8 mouse cellular contexts compared by ENCODE assay signal in the genomic region with DNA sequence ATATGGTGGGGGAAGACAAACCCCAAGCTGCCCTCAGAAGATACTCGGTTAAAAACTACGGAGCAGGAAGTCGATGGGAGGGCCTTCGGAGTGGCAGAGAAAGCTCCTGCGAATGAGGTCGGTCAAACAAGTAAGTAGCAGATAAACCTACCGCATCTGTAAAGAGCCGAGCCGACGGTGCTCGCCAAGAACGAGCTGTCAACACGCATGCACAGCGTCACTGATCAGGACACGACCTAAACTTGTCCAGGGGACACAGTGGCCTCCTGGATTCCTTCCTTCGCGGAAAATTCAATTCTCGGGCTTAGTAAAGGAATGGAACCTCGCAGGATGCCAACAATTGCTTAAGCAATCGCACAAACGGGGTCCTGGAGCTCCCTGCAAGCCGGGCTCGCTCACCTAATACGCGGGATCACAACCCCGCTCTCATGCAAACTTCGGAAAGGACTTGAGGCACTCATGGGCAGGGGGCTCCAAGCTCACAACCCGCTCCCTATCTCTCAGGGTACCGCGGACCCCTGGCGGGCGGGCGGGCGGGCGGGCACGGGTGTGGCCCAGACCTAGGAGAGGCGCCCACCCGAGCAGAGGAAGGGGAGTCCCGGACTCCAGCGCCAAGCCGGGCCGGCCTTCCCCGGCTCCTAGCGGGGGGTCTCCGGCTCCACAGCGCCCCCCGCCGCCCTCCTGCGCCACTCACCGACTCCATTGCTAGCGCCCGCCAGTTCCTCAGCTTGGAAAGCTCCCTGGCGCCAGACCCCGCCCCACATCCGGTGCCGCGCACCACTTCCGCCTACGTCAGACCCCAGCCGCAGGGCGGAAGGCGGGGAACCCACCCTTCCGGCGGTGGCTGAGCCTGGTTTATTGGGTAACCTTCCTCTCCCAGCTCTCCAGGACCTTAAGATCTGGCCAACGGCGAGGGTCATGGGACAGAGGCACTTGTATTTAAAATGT. TPM values are rescaled to one million over a fixed set of nuclear protein-coding genes. Genes with fewer than 3 reads are reported as not detected.
DNase-seq lines count a peak whose midpoint lies in the region; ATAC-seq and TF ChIP-seq lines count a peak whose summit lies in the region.

A gene (minus strand): TSS at position 786 of the 948 bp plus-strand sequence.

- DNase-seq in CD4-positive helper T cell, adult 2 months (ENCODE audit: low read depth, low spot score): peak; percentile 97
- peak; percentile 84 for DNase-seq in brain, embryonic 18.5 days (ENCODE audit: low read depth, low spot score)
- peak; percentile 99 for DNase-seq in kidney, postnatal 0 days (ENCODE audit: low spot score)
- DNase-seq in liver, embryonic 11.5 days (ENCODE audit: low spot score): peak; percentile 98
- peak; percentile 97 for DNase-seq in naive thymus-derived CD4-positive, alpha-beta T cell, adult 2 months (ENCODE audit: low read depth)

- peak within 1 kb of the TSS; percentile 92 for H3K9ac ChIP-seq in heart, embryonic 12.5 days
- peak within 1 kb of the TSS; percentile 83 for H3K9ac ChIP-seq in kidney, postnatal 0 days (ENCODE audit: low read depth, low read length)
- peak within 1 kb of the TSS; percentile 87 for H3K9ac ChIP-seq in liver, embryonic 11.5 days (ENCODE audit: low read depth, low read length)
- peak within 1 kb of the TSS; percentile 76 for H3K9ac ChIP-seq in stomach, embryonic 14.5 days (replicated peaks; ENCODE audit: low read depth, low read length)

- peak; percentile 66 for TF ChIP-seq CTCF in kidney, postnatal 0 days (IDR thresholded peaks at IDR 0.05; ENCODE audit: low read depth)

- H3K27ac ChIP-seq in heart, embryonic 12.5 days (ENCODE audit: poor library complexity, severe bottlenecking): peak within 1 kb of the TSS; percentile 97
- H3K27ac ChIP-seq in kidney, postnatal 0 days: peak within 1 kb of the TSS; percentile 92
- peak within 1 kb of the TSS; percentile 96 for H3K27ac ChIP-seq in liver, embryonic 11.5 days (ENCODE audit: low read depth, low read length)
- peak within 1 kb of the TSS; percentile 92 for H3K27ac ChIP-seq in stomach, embryonic 14.5 days (ENCODE audit: low read length)

- WGBS in heart, embryonic 12.5 days: under 1% methylated on average over 65 of the region's 66 CpGs
- WGBS in kidney, postnatal 0 days: under 1% methylated on average over 65 of the region's 66 CpGs
- under 1% methylated on average over 57 of the region's 66 CpGs for WGBS in liver, embryonic 11.5 days
- WGBS in stomach, embryonic 14.5 days: under 1% methylated on average over 65 of the region's 66 CpGs

- ATAC-seq in erythroid progenitor cell, adult 5-6 weeks (replicated peaks; ENCODE audit: low FRiP score, poor library complexity, severe bottlenecking): peak; percentile 93
- ATAC-seq in heart, embryonic 12.5 days (ENCODE audit: insufficient number of reproducible peaks, low FRiP score): peak; percentile 93
- peak; percentile 92 for ATAC-seq in kidney, postnatal 0 days (replicated peaks; ENCODE audit: low FRiP score, low read depth)
- peak; percentile 85 for ATAC-seq in liver, embryonic 11.5 days (replicated peaks; ENCODE audit: low FRiP score)
- peak; percentile 96 for ATAC-seq in stomach, embryonic 14.5 days (ENCODE audit: insufficient number of reproducible peaks, insufficient read depth, low FRiP score, low read depth)

- H3K36me3 ChIP-seq in heart, embryonic 12.5 days: peaks cover 37% of the 10 kb centered on the region
- H3K36me3 ChIP-seq in kidney, postnatal 0 days (ENCODE audit: insufficient read depth, low read length): peaks cover 28% of the 10 kb centered on the region
- H3K36me3 ChIP-seq in liver, embryonic 11.5 days (ENCODE audit: control insufficient read depth, insufficient read depth, low read length): peaks cover 22% of the 10 kb centered on the region
- peaks cover 31% of the 10 kb centered on the region for H3K36me3 ChIP-seq in stomach, embryonic 14.5 days (ENCODE audit: control insufficient read depth, insufficient read depth, low read length)

- no peaks in the 10 kb centered on the region for H3K27me3 ChIP-seq in heart, embryonic 12.5 days (replicated peaks)
- no peaks in the 10 kb centered on the region for H3K27me3 ChIP-seq in kidney, postnatal 0 days (ENCODE audit: insufficient read depth, low read length)
- no peaks in the 10 kb centered on the region for H3K27me3 ChIP-seq in liver, embryonic 11.5 days (replicated peaks; ENCODE audit: control insufficient read depth, insufficient read depth, low read length)
- H3K27me3 ChIP-seq in stomach, embryonic 14.5 days (ENCODE audit: control insufficient read depth, insufficient read depth, low read length): no peaks in the 10 kb centered on the region

- peaks cover 49% of the 10 kb centered on the region for H3K4me1 ChIP-seq in heart, embryonic 12.5 days (replicated peaks)
- H3K4me1 ChIP-seq in kidney, postnatal 0 days (replicated peaks; ENCODE audit: insufficient read depth, low read length): no peaks in the 10 kb centered on the region
- peaks cover 54% of the 10 kb centered on the region for H3K4me1 ChIP-seq in liver, embryonic 11.5 days (replicated peaks; ENCODE audit: control insufficient read depth, insufficient read depth, low read length)
- peaks cover 9% of the 10 kb centered on the region; the same call in 1 of the 2 replicates for H3K4me1 ChIP-seq in stomach, embryonic 14.5 days (ENCODE audit: control insufficient read depth, insufficient read depth, low read length)

- H3K4me3 ChIP-seq in heart, embryonic 12.5 days: peak within 1 kb of the TSS; percentile 81
- peak within 1 kb of the TSS; percentile 56 for H3K4me3 ChIP-seq in kidney, postnatal 0 days (replicated peaks; ENCODE audit: low read depth, low read length)
- peak within 1 kb of the TSS; percentile 72 for H3K4me3 ChIP-seq in liver, embryonic 11.5 days (ENCODE audit: low read depth, low read length)
- peak within 1 kb of the TSS; percentile 92 for H3K4me3 ChIP-seq in stomach, embryonic 14.5 days (ENCODE audit: low read depth, low read length)

- H3K9me3 ChIP-seq in heart, embryonic 12.5 days (replicated peaks): no peaks in the 10 kb centered on the region
- no peaks in the 10 kb centered on the region for H3K9me3 ChIP-seq in kidney, postnatal 0 days (replicated peaks; ENCODE audit: low read length)
- H3K9me3 ChIP-seq in liver, embryonic 11.5 days (ENCODE audit: control insufficient read depth, low read length): no peaks in the 10 kb centered on the region
- H3K9me3 ChIP-seq in stomach, embryonic 14.5 days (ENCODE audit: control insufficient read depth, low read depth, low read length): no peaks in the 10 kb centered on the region

- peak within 1 kb of the TSS; percentile 71 for H3K4me2 ChIP-seq in heart, embryonic 12.5 days
- peak within 1 kb of the TSS; percentile 52 for H3K4me2 ChIP-seq in kidney, postnatal 0 days (ENCODE audit: low read length)
- peak within 1 kb of the TSS; percentile 71 for H3K4me2 ChIP-seq in liver, embryonic 11.5 days
- H3K4me2 ChIP-seq in stomach, embryonic 14.5 days (replicated peaks; ENCODE audit: low read depth, low read length): peak within 1 kb of the TSS; percentile 50

RNA-seq across cellular contexts. Expression of the gene that starts here (rescaled TPM):
- 58.0 and 61.2 TPM in 2 replicates for total RNA-seq in erythroid progenitor cell, adult 5-6 weeks (2015; ENCODE audit: low replicate concordance)
- total RNA-seq in erythroid progenitor cell, adult 5-6 weeks (2017; ENCODE audit: low replicate concordance): 73.0 and 87.4 TPM in 2 replicates
- polyA plus RNA-seq in heart, embryonic 12.5 days (2016; fragmentation: Nextera tagmentation; extraction: Ambion mirVana): 81.5 and 83.5 TPM in 2 replicates
- polyA plus RNA-seq in kidney, postnatal 0 days (2015; fragmentation: Nextera tagmentation; extraction: Ambion mirVana): 83.1 and 94.5 TPM in 2 replicates
- polyA plus RNA-seq in liver, embryonic 11.5 days (2014; fragmentation: Nextera tagmentation; extraction: Ambion mirVana): 128 and 140 TPM in 2 replicates
- polyA plus RNA-seq in stomach, embryonic 14.5 days (2014; fragmentation: Nextera tagmentation; extraction: Ambion mirVana): 76.3 and 80.0 TPM in 2 replicates

Comparison
In these comparisons a context has a peak if more than half of its experiments do, and no peak if none do; other contexts are left out.
1. Peak in every context shown above with its lines: DNase-seq, ATAC-seq, H3K4me3 ChIP-seq and H3K27ac ChIP-seq.